Mouse (Mus musculus): ENCODE results near the gene Sema3c.
"Not testable (repeated sequence)": the region's sequence is repeated elsewhere in the genome, so short reads cannot be mapped to it uniquely, and the experiment has no call there.

Sema3c gene

DNA sequence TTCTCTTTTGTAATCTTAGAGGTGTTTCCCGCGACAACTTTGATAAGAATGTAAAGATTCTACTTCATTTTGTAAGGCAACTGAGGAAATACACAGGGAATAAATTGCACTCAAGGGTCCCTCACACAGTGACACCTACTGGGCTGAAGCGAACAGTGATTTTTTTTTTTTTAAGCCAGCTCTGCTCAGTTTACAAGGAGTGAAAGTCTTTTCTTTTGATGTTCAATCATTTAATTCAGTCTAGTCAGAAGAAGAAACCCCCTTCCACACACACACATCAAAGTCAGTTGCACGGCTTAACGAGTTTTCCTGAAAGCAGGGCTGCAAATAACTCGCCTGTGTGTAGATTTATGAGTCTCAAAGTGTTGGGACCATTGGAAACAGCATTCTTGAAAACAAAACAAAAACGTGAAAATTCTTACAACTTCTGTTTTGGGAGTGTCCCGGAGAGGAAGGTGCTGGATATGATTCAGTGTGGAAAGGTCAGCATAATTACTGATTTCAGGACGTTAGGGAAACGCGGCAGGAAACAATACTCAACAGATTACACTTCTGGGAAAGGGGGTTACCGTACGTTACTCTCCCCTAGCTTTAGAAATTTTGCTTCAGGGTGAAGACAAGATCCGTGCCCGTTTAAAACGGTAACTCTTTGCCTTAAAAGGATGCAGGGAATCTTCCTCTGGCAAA, at the start of gene Sema3c:
Sema3c (plus strand) TSS at position 588 of the 687 bp plus-strand sequence.
- DNase-seq (ENCODE audit: low spot score): no peak

DNA sequence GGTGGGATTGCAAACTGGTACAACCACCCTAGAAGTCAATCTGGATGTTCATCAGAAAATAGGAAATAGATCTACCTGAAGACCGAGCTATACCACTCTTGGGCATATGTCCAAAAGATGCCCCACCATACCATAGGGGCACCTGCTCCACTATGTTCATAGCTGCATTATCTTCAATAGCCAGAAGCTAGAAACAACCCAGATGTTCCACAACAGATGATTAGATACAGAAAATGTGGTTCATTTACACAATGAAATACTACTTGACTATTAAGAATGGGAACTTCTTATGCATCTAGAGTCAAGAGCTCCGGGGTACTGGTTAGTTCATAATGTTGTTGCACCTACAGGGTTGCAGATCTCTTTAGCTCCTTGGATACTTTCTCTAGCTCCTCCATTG, 42.9 kb upstream of the Sema3c start:
- DNase-seq (ENCODE audit: low spot score): not testable (repeated sequence)

DNA sequence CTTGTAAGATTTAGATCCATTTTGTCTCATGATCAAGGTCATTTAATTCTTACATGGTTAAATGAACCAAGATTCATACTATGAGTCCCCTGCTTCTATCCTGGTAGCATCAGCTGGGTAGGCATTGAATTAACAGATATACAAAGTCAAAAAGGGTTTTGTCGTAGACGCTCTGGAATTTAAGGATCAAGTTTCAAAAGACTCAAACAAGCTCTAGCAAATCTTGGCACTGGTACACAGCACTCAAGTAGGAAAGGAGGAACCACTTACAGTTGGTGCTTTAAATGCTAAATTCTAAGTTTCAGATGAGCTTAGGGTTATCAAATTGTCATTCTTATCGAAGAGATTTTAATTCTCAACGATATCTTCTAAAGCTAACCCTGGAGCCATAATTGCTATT, 30.9 kb upstream of the Sema3c start:
- no peak for DNase-seq (ENCODE audit: low spot score)

DNA sequence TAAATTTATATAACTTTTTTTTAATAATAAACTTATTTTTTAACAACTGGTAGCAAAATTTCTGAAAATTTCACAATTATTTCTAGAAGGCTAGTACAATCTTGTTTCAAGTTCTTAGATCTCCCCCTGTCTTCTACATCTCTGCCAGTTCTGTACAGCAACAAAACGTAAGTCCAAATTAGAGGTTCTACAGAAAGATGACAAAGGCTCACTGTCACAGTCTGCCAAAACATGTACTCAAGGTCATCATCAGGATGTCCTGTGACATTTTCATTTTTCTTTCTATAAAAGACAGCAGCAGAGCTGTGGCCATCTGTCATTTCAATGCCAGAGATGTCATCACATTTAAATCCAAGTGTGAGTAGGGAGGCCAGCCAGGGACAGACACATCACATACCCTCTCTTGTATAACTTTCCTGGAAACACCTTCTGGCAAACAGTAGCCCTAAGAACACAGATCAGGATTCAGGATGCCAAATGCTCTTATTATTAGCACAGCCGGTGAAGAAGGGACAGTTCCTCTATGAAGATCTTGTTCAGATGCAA, 29.1 kb upstream of the Sema3c start:
- no peak for DNase-seq (ENCODE audit: low spot score)

DNA sequence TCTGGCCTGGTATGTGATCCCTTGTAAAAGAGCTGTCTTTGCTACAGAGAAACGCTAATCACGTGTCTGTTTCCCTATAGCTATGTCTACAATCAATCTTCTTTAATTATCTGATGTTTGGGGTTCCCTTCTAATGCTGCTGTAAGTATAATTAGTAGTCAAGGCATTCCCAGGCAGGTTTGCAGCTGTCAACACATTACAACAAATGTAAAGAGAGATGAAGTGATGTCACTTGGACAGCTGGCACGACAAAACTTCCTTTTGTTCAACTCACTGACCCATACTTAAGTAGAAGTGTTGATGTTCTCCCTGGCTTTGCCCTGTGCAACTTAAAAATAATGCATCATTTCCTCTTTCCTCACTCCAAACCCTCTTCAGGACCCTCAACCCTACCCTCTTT, 22.4 kb upstream of the Sema3c start:
- no peak for DNase-seq (ENCODE audit: low spot score)

DNA sequence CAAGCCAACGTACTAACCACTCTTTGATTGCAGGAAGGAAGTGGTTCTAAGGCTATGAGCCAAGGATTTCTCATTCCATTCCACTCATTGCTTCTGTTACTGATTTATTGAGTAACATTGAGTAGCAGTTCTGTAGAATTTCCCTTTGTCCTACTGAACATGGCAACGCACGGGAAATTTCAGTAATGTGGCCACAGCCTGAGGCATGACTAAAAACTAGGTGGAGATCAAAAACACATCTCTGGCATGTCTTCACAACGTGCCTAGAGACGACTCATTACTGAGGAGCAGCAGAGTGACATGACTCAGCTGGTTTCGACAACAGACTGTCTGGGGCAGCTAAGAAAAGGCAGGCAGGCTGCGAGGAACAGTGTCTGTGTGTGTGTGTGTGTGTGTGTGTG, 18.0 kb upstream of the Sema3c start:
- DNase-seq (ENCODE audit: low spot score): no peak

DNA sequence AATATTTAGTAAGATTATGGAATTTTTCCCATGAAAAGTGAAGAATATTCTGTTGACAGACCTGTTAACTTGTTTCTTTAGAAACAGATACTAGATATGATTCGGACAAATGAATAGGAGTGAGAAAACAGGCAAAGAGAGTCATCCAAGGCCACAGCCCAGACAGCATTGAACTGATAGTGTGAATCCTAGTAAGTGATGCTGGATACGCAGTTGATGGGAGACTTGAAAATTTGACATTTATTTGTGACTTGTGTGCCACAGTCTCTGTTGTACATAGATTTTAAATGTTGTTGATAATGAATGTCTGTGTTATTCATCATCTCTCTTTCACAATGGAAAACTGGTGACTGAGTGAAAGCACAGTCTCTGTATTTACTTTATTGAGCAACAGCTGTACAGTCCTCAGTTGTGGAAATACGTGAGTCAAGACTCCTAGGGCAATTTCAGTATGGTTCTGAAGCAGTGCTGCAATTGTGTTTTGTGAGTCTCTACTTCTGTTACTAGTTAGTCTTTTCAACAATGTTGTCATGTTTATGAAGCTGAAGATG, 17.3 kb upstream of the Sema3c start:
- DNase-seq (ENCODE audit: low spot score): no peak

DNA sequence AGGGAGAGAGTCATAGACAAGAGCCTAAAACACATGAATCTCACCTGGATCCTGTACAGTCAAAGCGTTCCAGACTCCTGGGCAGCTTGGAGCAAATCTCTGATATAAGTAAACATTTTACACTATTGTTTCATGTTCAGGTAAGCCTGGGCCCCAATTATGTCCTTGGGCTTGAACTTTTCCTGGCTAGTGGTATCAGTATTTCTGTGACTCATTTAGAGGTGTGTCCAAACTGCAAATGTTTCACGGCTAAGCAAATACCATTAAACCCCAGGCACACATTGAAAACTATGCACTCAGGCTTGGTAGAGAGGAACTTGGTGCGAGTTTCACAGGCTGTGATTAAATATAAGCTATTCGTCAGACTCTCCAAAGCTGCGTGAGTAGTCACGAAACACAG, 2.5 kb upstream of the Sema3c start:
- no peak for DNase-seq (ENCODE audit: low spot score)

DNA sequence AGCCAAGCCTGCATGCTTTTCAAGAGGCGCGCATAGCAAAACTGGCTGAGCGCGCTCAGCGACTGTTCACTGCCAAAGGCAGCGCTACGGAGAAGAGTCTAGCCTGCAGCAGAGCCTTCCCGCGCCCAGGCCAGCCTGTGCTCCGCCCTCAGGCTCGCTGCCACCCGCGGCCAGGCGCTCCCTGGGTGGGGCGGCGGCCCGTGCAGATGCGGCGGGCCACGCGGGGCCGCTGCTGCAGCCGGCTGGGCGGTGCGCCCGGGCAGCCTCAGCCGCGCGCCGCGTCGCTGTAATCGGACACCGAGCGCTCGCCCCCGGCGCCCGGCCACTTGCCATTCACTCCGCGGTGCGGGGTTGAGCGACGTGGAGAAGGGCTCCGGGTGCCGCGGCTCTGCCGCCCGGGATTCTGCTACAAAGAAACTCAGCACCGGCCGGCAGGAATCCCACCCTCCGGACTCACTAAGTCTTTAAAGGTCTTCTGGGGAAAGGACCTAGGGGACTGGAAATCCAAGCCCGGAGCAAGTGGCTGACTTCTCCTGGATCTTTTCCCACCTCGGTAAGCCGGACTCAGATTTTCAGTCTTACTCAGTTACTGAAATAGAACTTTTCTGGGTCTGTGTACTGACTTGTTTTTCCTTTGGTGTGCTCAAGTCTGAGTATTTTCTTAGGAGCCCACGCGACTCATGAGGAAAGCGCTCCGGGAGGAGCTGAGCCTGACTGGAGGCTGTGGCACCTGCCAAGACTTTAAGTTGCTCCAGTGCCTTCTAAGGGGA, 517 bp downstream of the Sema3c start:
- DNase-seq (ENCODE audit: low spot score): no peak

DNA sequence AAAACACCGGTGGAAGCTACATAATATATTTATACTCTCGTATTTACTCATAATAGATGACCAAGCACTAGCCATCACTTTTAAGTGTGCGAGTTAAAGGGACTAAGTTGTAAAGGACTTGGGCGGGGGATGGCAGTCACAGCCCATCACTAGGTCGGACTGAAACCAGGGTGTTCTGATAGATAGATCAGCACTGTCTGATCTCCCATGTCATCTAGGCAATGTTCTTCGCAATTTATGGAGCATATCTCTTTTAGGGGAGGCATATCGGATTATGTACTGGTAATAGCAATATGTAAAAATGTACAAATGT, 1.1 kb downstream of the Sema3c start:
- no peak for DNase-seq (ENCODE audit: low spot score)

DNA sequence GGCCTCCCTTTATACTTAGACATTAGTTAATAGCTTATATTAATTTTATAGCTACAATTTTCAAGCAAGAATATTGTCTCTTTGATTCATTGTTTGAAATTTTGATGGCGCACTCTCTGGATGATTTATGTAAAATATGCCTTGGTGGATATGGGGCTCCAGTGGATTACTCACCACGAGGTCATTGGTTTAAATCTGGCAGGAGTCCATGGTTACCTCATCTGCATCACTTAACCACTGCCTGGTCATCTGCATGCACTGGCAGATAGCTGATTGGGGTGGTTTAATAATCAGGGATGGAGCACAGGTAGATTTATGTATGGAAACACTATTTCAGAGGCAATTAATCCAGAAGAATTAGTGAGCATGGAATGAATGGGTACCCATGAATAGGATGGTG, 2.0 kb downstream of the Sema3c start:
- no peak for DNase-seq (ENCODE audit: low spot score)

DNA sequence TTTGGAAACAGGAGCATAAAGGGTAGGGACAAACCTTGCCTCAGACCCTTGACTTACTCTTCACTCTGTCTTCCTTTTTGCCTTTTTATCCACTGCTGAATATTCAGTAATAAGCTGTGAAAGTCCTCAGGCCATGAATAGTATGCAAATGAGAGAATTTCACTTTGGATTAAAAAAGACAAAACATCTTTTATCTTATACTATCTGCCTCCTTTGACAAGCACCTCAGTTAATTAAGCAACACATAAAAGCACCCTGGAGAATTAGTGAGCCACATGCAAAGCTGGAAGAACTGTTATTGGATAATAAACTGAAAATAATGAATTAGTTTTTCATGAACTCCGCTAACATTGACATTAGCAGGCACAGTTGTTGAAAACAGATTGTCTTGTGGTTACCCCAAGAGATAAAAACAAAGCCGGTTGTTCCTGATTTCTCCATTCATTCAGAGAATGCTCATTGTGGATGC, 8.0 kb downstream of the Sema3c start:
- DNase-seq (ENCODE audit: low spot score): no peak

DNA sequence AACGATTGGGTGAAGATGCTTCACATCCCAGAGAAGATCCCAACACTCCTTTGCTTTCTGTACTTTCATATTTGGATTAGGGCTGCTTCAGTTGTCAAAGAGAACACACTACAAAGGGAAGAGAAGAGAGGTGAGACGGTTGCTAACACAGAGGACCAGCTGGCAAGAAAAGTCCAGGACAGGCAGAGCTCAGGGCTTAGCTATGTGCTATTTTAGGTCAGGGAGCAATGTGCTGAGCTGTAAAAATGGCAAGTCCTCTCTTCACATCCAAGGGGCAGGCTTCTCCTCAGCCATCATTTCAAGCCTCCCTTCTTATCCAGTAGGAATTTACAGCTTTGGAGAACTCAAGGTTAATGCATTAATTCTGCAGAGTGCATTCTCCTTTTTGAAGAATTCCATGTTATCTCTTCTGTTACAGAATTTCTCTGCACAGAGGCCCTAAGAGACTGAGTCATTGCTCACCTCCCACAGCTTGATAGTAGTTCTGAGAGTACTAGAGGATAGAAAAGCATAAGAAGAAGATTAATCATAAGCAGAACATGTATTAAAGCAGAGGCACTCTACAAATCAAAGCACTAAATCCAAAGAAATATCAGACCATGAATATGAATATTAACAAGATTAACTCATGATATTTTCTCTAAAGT, 10.3 kb downstream of the Sema3c start:
- DNase-seq (ENCODE audit: low spot score): no peak

DNA sequence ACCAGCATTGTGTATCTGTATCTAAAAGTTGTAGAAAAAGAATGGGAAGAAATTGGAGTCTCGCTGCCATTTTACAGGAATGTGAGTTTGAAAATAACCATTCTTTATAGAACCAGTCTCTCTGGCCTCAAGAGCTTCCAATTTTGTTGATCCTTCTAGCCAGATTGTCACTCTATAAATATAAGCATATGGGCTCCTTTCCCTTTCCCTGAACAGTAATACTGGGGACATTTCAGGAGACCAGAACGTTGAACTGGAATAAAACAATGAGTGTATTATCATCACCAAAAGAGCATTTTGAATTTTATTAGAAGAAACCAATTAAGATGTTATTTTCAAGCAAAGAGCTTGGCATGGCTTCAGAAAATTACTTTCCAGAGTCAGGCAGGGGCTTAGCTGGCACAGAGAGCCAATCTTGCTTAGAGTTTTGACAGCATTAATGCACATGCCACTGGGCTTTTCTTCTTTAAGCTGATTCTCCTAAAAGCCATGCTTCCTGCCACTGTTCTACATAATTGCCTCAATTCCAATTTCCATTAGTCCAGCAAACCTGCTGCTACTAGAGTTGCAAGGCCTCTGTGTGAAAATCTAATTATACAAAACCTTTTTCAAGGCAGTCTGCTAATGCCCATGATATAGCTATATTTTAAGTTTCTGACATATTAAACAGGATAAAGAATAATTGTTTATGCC, 12.6 kb downstream of the Sema3c start:
- DNase-seq (ENCODE audit: low spot score): no peak

DNA sequence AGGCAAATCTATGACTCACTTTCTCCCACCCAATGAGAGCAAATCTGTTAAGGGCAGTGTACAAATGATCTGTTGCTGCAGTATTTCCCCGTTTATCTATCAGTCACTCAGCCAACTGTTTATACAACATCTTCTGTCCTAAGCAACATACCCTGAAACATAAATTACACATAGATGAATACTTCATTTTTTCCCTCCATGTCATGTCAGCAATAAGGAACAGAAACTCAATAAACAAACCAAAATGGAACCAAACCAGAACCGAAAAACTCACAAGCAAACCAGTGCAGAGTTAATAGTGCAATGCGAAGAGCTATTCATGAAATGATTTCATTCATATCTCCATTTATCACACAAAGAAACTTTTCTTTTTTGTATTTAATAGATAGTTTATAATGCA, 17.8 kb downstream of the Sema3c start:
- no peak for DNase-seq (ENCODE audit: low spot score)

DNA sequence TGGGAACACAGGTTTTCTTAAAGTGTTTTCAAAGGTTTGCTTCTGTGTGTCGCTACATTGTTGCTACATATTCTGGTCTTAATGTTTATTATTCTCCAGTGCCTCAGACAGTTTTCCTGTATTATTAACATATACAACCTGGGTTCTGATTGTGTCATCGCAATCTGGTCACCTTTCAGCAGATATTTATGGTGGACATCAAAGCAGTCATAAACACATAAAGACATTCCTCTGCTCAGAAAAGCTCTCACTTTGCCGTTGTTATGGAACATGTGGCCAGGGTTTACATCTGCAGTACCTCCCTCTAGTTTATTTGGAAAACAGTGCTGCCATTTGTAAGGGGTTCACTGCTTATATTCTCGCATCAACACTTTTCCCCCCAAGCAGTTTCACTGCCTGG, 27.6 kb downstream of the Sema3c start:
- no peak for DNase-seq (ENCODE audit: low spot score)

DNA sequence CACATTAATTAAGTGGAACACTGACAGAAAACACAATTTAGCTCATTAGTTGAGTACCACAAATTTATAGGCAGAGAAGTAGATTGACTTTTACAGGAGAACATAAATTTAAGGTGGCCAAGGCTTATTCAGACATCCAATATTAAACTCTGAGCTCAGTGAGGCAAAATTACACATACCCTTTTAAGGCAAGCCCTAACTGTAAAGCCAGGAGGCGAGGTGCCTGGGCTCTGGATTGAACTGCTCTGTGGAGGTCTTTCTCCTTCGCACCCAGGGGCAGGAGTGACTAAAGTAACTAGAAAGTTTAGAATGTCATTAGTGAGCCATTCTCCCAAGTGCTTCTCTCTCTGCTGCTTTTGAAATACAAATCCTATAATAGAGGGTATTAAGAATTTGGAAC, 46.5 kb downstream of the Sema3c start:
- DNase-seq (ENCODE audit: low spot score): no peak

DNA sequence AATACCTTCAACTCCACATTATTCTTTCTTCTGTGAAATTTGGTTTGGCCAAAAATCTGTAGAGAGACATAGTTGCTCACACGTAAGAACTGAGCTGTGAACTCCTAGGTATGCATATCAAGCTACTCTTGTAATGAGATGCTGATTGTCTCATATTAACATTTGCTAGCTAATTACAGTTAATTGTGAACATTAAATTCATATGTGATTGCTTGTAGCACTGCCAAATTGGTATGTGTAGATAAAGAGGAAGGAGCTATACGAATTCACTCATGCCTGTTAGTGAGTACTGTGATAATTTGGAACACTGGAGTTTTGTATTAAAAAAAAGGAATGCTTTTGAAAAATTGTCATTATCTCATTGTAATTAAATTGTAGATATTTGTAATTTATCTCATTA, 48.5 kb downstream of the Sema3c start:
- no peak for DNase-seq (ENCODE audit: low spot score)

DNA sequence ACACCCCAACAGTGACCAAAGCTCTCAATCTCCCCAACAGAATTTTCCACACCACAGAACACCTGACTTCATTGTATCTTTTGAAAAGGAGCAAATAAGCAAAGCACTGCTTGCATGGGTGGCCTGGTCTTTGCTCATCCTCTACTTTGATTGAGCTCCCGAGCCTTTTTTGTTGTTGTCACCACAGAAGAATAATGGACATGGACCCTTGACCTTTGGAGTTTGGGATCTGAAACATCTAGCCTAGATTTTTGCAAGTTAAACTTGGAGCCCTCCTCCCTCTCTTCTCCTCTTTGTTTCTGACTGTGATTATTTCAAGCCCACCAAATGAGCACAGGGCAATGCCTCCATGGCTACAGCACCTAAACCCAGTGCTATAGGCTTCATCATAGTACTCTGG, 54.5 kb downstream of the Sema3c start:
- no peak for DNase-seq (ENCODE audit: low spot score)

DNA sequence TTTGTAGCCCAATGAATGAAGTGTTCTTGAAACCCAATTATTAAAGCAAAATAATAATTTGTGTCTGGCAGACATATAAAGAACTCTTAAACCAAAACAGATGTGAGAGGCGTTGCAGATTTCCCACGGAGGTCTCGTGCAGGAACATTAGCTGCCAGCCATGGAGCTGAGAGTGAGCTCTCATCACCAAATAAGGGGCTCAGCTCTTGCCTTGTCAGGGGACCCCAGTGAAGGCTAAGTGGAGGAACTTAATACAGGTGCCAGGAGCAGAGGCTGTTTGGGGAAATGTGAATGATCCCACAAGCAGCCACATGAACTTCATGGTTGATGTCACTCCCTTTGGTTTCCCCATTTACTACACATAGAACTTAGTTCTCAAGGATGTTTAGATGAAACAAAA, 55.5 kb downstream of the Sema3c start:
- DNase-seq (ENCODE audit: low spot score): no peak

DNA sequence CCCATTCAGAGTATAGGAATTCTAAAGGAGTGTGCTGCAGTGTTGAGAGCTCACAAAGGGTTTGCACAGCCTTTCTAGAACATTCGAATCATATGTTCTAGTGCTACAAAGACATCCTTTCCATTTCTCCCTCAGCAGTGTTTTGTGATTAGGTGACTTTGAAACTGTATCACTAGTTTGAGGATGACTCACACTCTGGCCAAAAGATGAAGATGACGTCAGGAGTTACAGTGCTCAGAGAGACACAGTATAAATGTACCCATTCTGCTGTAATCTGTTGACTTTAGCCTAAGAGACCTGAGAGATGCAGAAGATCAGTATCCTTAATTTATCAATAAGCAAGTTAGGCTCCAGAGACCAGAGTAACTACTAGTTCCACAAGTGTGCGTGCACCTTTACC, 65.4 kb downstream of the Sema3c start:
- DNase-seq (ENCODE audit: low spot score): no peak

DNA sequence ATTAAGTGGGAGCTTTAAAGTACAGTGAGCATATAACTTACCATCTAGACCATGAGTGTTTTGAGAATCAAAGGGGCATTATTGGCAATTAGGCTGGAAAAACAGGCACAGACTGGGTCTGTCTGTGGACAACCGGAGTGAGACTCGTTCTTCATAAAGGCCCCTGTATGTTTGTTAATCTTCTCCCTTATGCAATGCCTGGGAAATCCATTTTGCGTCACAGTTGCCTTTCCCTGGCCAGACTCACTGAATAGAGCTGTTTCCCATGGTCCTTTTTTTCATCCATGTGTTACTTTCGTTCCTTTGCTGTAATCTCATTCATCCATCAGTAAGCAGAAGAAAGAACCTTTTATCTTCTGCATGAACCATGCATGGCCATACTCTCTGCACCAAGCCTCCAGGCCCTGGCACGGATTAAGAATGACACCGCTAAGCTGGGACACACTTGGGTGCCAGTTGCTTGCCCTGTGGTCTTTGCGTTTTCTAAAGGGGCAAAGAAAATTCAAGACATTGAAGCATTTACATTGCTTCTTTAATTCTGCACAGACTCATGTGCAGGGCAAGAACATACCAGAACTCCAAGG, 73.7 kb downstream of the Sema3c start:
- no peak for DNase-seq (ENCODE audit: low spot score)

All from left cerebral cortex, adult 11 months (tissue).